Mouse (Mus musculus): ENCODE measurements at regions not wholly inside any gene's neighbourhood (a gene's known extent, or its start where the extent isn't known, plus 50 kb on each side); places are given as distances from the start of the nearest gene placed in this dataset.
"Not testable (repeated sequence)": the region's sequence is repeated elsewhere in the genome, so short reads cannot be mapped to it uniquely, and the experiment has no call there.

- DNase-seq = no peak
These were observed 422.9 kb upstream of the Hs3st1 start for GRCm38 (mm10) chr5:40177982-40178748.

- no peak for DNase-seq
These were observed 381.5 kb upstream of the Hs3st1 start for GRCm38 (mm10) chr5:40136740-40137285.

GRCm38 (mm10) chr5:40124337-40124736 is 369.1 kb upstream of the Hs3st1 start:
- no peak for DNase-seq

- no peak for DNase-seq
These were observed 361.6 kb upstream of the Hs3st1 start for GRCm38 (mm10) chr5:40116849-40117248.

- not testable (repeated sequence) for DNase-seq
These were observed 334.3 kb upstream of the Hs3st1 start for GRCm38 (mm10) chr5:40089576-40089975.

DNA sequence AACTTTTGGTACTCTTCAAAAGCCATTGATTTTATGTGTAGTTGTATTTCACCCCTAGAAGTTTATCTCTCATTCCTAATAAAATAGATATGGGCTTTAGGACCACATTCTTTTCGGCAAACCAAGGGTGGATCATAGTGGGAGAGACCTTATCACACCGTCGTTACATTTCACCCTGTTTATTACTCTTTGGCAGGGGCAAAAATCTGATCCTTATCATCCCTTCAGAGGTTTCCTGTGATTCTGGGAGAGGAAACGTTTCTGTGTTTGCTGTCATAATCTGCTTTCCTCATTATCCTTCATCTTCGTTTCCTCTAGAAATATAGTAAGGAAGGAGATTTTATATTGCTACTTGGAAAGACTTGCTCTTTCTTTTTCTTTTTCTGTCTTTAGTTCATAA is 290.0 kb upstream of the Hs3st1 start:
- DNase-seq = no peak

DNA sequence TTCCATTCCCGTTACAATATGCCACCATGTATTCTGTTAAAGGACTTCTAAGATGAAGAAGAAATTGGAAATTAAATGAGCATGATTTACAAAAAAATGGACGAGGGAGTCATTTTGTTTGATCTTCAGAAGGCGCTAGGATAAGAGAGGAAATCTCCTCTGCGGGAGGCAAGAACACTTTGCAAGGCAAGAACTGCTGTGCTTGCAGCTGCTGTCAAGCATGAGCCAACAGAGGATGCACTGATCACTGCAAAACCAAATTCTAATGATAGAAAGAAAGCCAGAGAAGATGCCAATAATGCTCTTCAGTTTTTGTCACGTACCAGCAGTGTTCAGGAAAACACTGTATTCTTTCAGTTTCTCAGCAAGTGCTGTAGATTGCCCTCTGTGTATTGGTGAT is 279.2 kb upstream of the Hs3st1 start:
- DNase-seq = no peak

DNA sequence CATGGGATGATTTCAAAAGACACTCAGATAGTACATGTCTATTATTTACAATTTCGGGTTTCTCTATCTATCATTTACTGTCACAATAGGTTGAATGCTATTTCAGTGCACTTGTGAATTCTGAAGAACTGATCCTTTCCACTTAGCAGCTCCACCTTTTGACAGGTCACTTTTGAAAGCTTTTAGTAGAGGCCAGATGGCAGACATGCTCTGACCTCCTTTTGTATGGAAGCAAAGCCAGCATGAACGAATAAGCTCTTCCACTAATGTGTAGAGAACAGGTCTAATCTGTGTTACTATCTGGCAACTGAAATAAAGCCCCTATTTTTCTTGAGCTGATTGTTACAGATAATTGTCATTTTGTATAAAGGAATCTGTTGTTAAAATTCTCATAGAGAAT is 278.4 kb upstream of the Hs3st1 start:
- DNase-seq = no peak

DNA sequence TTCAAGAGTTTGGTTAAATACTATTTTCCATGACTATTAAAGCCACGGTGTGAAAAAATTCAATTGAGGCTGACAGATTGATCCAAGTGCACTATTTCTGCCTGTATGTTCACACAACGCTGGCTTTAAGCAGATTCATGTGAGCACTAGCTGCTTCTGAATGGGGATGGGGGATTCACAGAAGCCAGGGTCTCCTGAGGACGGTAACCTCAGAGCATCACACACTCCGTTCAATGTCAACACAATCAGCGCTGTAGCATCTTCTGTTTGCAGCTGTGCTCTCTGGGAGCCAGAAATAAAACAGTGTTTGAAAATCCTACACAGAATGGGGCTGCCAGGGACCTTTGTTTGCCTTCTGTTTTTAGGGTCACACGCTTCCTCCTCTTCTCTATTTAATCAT is 275.0 kb upstream of the Hs3st1 start:
- no peak for DNase-seq

DNA sequence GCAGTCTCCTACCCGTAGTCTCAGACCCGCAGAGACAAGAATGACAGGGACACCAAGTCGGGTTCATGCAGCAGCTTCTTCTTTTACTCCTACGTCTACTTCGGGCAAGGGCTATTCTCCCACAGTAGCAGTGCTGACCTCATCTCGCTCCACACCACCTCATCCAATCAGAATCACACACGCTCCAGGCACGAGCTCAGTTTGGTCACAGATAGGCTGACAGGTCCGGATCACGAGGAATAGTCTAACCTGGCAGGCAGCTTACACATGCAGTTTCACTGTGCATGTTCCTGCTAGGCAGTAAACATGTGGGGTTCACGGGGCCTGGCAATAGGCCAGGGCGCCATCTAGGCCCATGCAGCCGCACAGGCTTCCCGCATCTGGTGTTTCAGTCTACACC is 260.7 kb upstream of the Hs3st1 start:
- no peak for DNase-seq

DNA sequence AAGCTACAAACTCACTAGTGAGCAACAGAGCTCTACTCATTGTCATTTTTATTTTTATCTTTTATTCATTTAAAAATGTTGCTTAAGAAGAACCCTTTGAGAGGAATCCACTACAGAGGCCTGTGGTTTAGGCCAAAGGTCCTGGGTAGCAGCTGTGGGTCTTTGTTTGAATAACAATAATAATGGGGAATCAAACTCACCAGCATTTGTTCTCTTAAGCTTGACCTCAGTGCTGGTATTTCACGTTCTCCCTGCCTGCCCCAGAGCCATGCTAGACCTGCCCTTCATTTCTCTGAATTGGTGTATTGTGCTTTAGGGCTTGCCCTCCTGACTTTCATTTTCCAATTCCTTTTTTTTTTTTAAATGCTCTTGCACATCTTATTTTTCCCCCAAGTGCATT is 232.8 kb upstream of the Hs3st1 start:
- no peak for DNase-seq

DNA sequence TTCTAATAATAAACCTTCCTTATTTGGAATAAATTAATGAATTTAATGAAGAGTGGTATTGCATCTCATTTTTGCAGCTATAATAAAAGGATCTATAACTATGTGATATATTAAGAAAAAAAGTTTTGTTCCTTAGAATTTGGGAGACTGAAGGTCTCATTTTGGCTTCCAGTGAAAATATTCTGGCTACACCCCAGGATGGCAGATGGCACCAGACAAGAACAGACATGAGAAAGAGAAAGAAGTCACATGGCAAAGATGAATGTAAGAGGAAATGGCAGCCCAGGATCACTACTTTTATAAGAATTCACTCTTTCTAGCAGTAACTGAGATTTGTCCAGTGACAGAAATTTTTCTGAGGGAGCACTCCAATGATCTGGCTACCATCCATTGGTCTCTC is 209.1 kb upstream of the Hs3st1 start:
- DNase-seq = no peak

GRCm38 (mm10) chr5:39960981-39961380 is 205.7 kb upstream of the Hs3st1 start:
- DNase-seq = no peak

GRCm38 (mm10) chr5:39935564-39935963 is 180.3 kb upstream of the Hs3st1 start:
- no peak for DNase-seq

DNA sequence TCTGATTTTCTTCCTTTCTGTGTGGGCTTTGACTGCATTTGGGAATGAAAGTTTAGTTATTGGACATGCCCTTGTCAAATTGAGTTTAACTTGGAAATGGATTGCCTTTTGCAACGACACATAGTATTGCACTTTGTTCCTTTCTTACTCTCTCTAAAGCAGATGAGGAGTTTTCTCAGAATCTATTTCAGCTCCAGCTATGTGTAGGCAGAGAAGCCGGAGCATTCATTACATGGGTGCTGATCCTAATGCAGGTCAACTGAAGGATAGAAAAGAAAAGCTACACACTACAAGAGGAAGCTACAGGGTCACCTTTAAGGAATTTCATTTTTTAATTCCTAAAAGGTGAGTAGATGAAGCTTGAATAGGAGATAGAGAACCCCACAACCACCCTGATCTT is 176.6 kb upstream of the Hs3st1 start:
- no peak for DNase-seq

- DNase-seq = no peak
These were observed 154.1 kb upstream of the Hs3st1 start for GRCm38 (mm10) chr5:39909369-39909768.

DNA sequence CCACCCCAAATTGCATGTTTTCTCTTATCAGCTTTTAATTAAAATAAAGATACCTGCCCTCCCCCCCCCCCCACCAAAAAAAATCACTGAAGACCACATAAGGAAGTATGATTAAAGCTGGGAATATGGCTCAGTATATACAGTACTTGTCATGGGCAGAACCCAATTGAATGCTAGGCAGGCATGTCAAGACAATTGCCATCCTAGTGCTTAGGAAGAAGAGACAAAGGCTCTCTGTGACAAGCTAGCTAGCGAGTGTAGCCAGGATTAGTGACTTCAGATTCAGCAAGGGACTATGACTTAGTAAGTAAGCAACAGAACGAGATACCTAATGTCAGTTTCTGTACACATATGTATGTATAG is 116.4 kb upstream of the Hs3st1 start:
- DNase-seq = no peak

- DNase-seq = no peak
These were observed 115.8 kb upstream of the Hs3st1 start for GRCm38 (mm10) chr5:39870835-39871722.

- no peak for DNase-seq
These were observed 101.9 kb upstream of the Hs3st1 start for GRCm38 (mm10) chr5:39857192-39857591.

DNA sequence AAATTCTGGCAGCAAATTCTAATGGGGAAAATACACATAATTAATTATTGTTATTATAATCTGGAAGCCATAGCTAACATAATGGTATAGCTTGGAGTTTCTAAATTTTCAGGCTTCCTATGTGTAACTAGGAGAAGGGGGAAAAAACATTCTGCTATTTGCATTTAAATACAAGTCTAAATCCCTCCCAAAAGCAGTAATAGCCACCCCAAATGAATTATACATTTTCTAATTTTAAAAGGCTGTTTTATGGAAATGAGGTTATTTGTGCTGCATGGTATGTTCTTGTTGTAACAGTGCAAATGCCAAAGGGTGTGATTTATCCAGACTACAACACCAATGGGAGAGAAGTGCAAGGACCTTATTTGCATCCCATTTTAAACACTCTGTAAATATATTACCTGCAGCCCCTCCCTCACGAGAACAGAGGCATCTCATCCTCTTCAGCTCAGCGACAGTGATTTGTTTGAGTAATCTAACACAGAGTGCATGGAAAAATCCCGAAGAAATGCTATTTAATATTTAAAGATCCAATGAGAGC is 101.4 kb upstream of the Hs3st1 start:
- DNase-seq = no peak

- DNase-seq = no peak
These were observed 100.7 kb upstream of the Hs3st1 start for GRCm38 (mm10) chr5:39855685-39856615.

DNA sequence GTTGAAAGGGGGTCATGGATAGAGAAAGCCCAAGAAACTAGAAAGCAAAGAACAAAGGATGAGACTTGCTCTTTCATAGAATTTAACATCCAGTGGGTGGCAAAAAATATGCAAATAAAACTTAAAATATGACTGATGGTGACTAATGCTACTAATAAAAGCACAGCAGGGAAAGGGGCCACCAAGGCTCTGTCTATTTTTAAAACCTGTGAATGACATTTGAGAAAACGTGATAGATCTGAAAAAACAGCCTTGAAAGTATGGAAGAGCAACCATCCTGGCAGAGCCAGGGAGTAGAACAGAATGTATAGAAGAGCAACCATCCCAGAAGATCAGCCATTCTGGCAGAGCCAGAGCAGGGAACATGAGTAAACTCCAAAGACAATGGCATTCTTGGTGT is 91.9 kb upstream of the Hs3st1 start:
- DNase-seq = no peak

Data from gastrocnemius, postnatal 25 days (tissue).